Mouse (Mus musculus) midbrain, embryonic 14.5 days (tissue): ENCODE results near the gene Lztr1. TPM values are rescaled to one million over a fixed set of nuclear protein-coding genes. Genes with fewer than 3 reads are reported as not detected.

ENCODE experiments used
- ATAC-seq: fragments of 200-750 bp; cut with Nextera tagmentation; 2 replicates; pipeline ENCODE4 v1.8.0; 2017; ENCODE audit warnings: moderate number of reproducible peaks, moderate library complexity; ENCODE audit not compliant: low FRiP score, low TSS enrichment
- DNase-seq: peaks from one replicate; pipeline ENCODE4 v3.0.0-alpha.2; 2015
- H3K27ac ChIP-seq: fragments of 300-500 bp; sonication (generic); replicated peaks from 2 replicates; pipeline ENCODE4 v1.5.1; 2014; ENCODE audit warnings: mild to moderate bottlenecking, low read depth, low read length, moderate library complexity
- H3K27me3 ChIP-seq: fragments of 300-500 bp; sonication (generic); 2 replicates; pipeline ENCODE4 v1.6.1; 2014; ENCODE audit warnings: low read length, control low read depth, mixed read lengths; ENCODE audit not compliant: control insufficient read depth, insufficient read depth
- H3K36me3 ChIP-seq: fragments of 300-500 bp; sonication (generic); 2 replicates; pipeline ENCODE4 v1.6.1; 2014; ENCODE audit warnings: low read length, control low read depth; ENCODE audit not compliant: control insufficient read depth, insufficient read depth
- H3K4me1 ChIP-seq: fragments of 300-500 bp; sonication (generic); 2 replicates; pipeline ENCODE4 v1.6.1; 2014; ENCODE audit warnings: mild to moderate bottlenecking, antibody characterized with exemption, low read length, control low read depth; ENCODE audit not compliant: control insufficient read depth, insufficient read depth
- H3K4me2 ChIP-seq: fragments of 300-500 bp; sonication (generic); 2 replicates; pipeline ENCODE4 v1.6.1; 2014; ENCODE audit warnings: mild to moderate bottlenecking, low read length, moderate library complexity
- H3K4me3 ChIP-seq: fragments of 300-500 bp; sonication (generic); replicated peaks from 2 replicates; pipeline ENCODE4 v1.5.1; 2014; ENCODE audit warnings: low read depth, low read length
- H3K9ac ChIP-seq: fragments of 300-500 bp; sonication (generic); replicated peaks from 2 replicates; pipeline ENCODE4 v1.6.1; 2014; ENCODE audit warnings: mild to moderate bottlenecking, low read length, moderate library complexity
- H3K9me3 ChIP-seq: fragments of 300-500 bp; sonication (generic); 2 replicates; pipeline ENCODE4 v1.6.1; 2016; ENCODE audit warnings: low read length, control low read depth, mixed read lengths; ENCODE audit not compliant: control insufficient read depth
- WGBS: fragments of 180-500 bp; shearing (Covaris S2); extraction: QIAGEN DNeasy Blood & Tissue Kit; methylation state at CpG from one replicate; pipeline ENCODE4 v1.1.7; 2014; 5-methylcytosine and 5-hydroxymethylcytosine counted together
- polyA plus RNA-seq: library from polyadenylated mRNA; unstranded; fragments of >200 nt; fragmentation: Nextera tagmentation; extraction: Ambion mirVana; gene quantifications from 2 replicates; pipeline ENCODE4 v1.2.1, GENCODE M21; 2014

Gene Lztr1
- polyA plus RNA-seq, 1 experiment from 2014 or later = 121 TPM

DNA sequence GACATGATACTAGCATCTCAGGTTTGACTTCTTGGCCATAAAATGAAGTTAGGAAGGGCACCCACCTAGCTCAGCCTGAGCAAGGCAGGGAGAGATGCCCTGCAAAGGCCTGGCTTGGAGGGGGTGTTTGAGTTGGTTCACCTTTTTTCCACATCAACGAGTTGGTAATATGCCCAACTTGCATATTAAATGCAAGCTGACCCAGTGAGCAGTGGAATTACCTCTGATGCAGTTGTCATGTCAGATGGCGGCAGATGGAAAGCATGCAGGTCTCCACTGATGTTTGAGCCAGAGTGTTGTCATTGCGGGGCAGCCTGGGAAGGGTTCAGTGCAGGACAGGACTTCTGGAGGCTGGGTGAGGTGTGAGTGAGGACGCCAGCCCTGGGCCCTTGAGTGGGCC lies 2.9 kb downstream of the Lztr1 start:
- no peak overlapping the region for H3K27ac ChIP-seq
- H3K4me1 ChIP-seq = peaks cover 18% of the 10 kb centered on the region
- no peak overlapping the region for H3K4me3 ChIP-seq
- no peak overlapping the region for H3K4me2 ChIP-seq
- ATAC-seq (no peak), DNase-seq (no peak)
- no peak overlapping the region; the same call in 1 of the 2 replicates for H3K9ac ChIP-seq
- H3K27me3 ChIP-seq = no peaks in the 10 kb centered on the region
- WGBS = 95% methylated on average over 4 of the region's 4 CpGs
- no peaks in the 10 kb centered on the region for H3K9me3 ChIP-seq
- H3K36me3 ChIP-seq = peaks cover 45% of the 10 kb centered on the region

DNA sequence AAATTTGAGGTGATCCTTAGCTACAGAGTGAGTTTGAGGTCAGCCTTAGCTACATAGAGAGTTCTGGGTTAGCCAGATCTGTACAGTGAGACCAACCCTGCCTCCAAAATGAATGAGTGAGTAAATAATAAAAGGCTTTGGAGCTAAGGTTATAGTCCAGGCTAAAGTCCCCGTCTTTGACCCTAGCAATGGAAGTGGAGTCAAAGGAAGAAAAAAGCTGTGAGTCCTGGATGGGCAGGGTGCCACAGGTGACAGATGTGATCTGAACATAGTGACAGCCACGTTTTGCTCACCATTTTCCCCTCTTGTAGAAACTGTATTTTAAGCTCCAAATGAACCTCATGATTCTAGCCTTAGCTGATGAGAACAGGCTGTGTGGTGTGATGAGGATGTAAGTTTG lies 10.4 kb downstream of the Lztr1 start:
- DNase-seq = no peak
- Histone ChIP-seq H3K4me1 (no peaks in the 10 kb centered on the region), H3K4me3 (no peak overlapping the region), H3K27me3 (no peaks in the 10 kb centered on the region), H3K36me3 (peaks cover 92% of the 10 kb centered on the region), H3K4me2 (no peak overlapping the region), H3K27ac (no peak overlapping the region), H3K9me3 (no peaks in the 10 kb centered on the region), H3K9ac (no peak overlapping the region)
- WGBS = 86% methylated on average over 2 of the region's 2 CpGs
- ATAC-seq = no peak

DNA sequence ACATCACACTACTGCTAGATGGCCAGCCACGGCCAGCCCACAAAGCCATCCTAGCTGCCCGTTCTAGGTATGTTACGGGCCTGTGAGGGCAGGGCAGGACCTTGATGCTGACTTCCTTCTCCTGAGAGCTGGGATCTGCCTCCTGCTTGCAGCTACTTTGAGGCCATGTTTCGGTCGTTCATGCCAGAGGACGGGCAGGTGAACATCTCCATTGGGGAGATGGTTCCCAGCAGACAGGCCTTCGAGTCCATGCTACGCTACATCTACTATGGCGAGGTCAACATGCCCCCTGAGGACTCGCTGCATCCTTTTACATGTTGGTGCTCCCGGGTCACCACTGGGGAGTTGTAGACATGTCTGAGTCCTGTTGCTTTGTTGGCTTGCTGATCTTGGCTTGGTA lies 15.7 kb downstream of the Lztr1 start:
- H3K36me3 ChIP-seq = peaks cover 94% of the 10 kb centered on the region
- H3K9me3 ChIP-seq = no peaks in the 10 kb centered on the region
- H3K27me3 ChIP-seq = no peaks in the 10 kb centered on the region
- no peaks in the 10 kb centered on the region for H3K4me1 ChIP-seq
- WGBS = 93% methylated on average over 11 of the region's 11 CpGs
- H3K4me3 ChIP-seq = no peak overlapping the region
- ATAC-seq (no peak), DNase-seq (no peak)
- H3K9ac ChIP-seq = no peak overlapping the region
- no peak overlapping the region for H3K27ac ChIP-seq
- H3K4me2 ChIP-seq = no peak overlapping the region

DNA sequence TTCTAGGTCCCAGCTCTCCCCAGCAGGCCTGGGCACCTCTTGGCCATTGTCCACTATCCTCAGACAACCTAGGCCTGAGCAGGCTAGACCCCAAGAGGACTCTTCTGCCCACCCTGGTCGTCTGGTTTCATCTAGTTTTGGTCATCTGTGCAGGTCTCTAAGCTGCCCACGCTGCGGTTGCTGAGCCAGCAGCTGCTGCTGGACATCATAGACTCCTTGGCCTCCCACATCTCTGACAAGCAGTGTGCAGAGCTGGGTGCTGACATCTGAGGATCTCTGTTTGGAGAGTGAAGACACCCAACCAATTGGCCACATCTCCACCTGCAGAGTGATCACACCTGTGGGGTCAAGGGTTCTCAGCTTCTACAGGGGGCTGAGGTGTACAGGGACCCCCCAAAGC lies 17.0 kb downstream of the Lztr1 start:
- ATAC-seq = no peak

DNA sequence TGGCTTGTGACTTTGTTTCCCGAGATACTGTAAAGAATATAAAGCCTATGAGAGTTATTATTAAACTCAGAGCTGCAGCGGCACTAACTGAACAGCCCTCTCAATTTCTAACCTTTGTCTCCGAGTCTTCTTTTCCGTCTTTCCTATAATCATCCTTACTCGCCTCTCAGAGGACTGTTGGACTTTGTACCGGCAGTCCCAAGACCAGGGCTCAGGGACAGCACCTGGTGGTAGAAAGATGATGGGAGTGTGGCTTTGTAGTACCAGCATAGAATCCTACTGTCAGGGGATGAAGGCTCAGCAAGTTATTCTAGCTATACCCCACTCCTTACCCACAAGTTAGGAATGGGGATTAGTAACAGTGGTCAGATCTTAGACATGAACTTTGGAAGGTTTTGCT lies 17.7 kb downstream of the Lztr1 start:
- WGBS = 94% methylated on average over 6 of the region's 6 CpGs
- H3K4me2 ChIP-seq = no peak overlapping the region
- H3K36me3 ChIP-seq = peaks cover 73% of the 10 kb centered on the region
- no peak overlapping the region for H3K4me3 ChIP-seq
- no peak overlapping the region for H3K9ac ChIP-seq
- no peak for ATAC-seq
- DNase-seq = no peak
- no peaks in the 10 kb centered on the region for H3K27me3 ChIP-seq
- no peak overlapping the region for H3K27ac ChIP-seq
- peaks cover 8% of the 10 kb centered on the region for H3K4me1 ChIP-seq
- no peaks in the 10 kb centered on the region for H3K9me3 ChIP-seq

More for the DNA sequence above, 17.0 kb downstream of the Lztr1 start:
- DNase-seq = no peak
- no peak overlapping the region for H3K27ac ChIP-seq
- WGBS = 89% methylated on average over 3 of the region's 3 CpGs
- no peaks in the 10 kb centered on the region for H3K9me3 ChIP-seq
- H3K4me2 ChIP-seq = no peak overlapping the region
- H3K36me3 ChIP-seq = peaks cover 80% of the 10 kb centered on the region
- no peaks in the 10 kb centered on the region for H3K27me3 ChIP-seq
- peaks cover 8% of the 10 kb centered on the region for H3K4me1 ChIP-seq
- H3K4me3 ChIP-seq = no peak overlapping the region
- no peak overlapping the region for H3K9ac ChIP-seq

DNA sequence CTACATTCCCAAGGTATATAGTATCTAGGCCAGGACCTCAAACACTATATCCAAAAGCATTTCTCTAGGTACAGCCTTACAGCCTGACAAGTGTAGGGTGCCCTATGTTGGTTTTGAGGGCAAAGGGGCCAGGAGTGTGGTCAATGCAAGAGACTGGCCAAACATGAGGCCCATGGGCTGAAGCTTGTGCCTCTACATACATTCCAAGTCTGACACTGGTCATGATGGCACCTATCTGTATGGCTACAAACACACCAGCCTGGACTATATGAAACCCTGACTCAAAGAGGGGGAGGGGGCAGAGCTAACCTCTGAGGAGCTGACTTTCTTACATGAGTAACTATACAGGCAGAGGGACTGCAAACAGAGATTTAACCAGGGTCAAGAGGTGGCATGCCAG lies 19.1 kb downstream of the Lztr1 start:
- peaks cover 14% of the 10 kb centered on the region for H3K4me1 ChIP-seq
- no peaks in the 10 kb centered on the region for H3K9me3 ChIP-seq
- no peak overlapping the region for H3K4me3 ChIP-seq
- no peak overlapping the region for H3K9ac ChIP-seq
- DNase-seq (no peak), ATAC-seq (no peak)
- H3K27me3 ChIP-seq = no peaks in the 10 kb centered on the region
- H3K36me3 ChIP-seq = peaks cover 59% of the 10 kb centered on the region
- H3K27ac ChIP-seq = no peak overlapping the region
- no peak overlapping the region for H3K4me2 ChIP-seq

DNA sequence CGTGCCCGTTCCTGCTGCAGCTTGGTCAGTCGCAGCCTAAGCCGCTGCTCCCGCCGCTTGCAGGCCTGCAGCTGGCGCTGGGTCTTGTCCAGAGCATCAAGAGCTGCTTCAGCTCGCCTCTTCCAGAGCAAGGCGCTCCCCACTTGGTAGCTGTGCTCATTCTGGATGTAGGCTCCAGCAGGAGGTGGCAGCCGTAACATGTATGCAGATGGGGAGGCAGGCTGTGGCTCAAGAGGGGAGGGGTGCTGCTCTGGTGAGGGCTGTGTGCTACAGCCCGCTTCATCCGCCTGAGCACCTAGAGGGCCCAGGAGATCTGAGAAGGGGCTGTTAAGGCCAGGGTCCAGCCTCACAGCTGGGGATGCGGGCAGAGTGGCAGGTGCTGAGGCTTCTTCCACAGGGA lies 19.8 kb downstream of the Lztr1 start:
- H3K4me2 ChIP-seq = no peak overlapping the region

DNA sequence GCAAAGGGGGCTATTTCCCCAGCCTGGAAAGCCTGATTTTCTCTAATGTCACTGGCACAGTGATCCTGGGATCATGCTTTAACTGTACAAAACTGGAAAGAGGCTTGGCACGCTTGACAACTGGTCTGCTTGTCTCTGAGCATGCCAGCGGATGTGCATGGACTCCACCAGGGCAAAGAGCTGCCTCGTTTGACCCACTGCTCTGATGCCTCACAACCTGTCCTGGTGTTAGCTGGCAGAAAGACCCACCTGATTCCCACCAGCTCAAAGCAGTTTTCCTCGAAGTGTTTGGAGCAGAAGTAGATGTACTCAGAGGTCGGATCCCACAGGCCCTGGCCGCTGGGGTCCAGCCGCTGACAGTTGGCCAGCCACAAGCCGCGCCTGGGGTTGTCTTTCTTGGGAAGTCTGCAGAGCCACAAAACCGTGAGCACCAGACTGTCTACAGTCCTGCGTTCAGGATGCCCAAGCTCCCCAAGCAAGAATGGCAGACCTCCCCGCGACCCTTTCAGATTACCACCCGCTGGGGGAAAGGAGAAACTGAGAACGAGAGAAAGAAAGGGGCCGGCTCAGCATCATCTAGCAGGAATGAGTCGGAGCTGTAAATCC lies 21.6 kb downstream of the Lztr1 start:
- WGBS = 19% methylated on average over 17 of the region's 17 CpGs
- ATAC-seq (peak; percentile 1; the same call in 1 of the 2 replicates), DNase-seq (no peak)
- peaks cover 14% of the 10 kb centered on the region for H3K4me1 ChIP-seq
- peaks cover 38% of the 10 kb centered on the region for H3K36me3 ChIP-seq
- H3K27ac ChIP-seq = peak overlapping the region; percentile 98
- peak overlapping the region; percentile 71 for H3K9ac ChIP-seq
- peak overlapping the region; percentile 82 for H3K4me2 ChIP-seq
- peak overlapping the region; percentile 66 for H3K4me3 ChIP-seq
- no peaks in the 10 kb centered on the region for H3K9me3 ChIP-seq
- no peaks in the 10 kb centered on the region for H3K27me3 ChIP-seq

More for the DNA sequence above, 19.8 kb downstream of the Lztr1 start:
- no peak overlapping the region for H3K9ac ChIP-seq
- 86% methylated on average over 13 of the region's 13 CpGs for WGBS
- ATAC-seq (no peak), DNase-seq (no peak)
- H3K27me3 ChIP-seq = no peaks in the 10 kb centered on the region
- H3K4me3 ChIP-seq = no peak overlapping the region
- H3K9me3 ChIP-seq = no peaks in the 10 kb centered on the region
- H3K36me3 ChIP-seq = peaks cover 53% of the 10 kb centered on the region
- no peak overlapping the region for H3K27ac ChIP-seq
- H3K4me1 ChIP-seq = peaks cover 14% of the 10 kb centered on the region

DNA sequence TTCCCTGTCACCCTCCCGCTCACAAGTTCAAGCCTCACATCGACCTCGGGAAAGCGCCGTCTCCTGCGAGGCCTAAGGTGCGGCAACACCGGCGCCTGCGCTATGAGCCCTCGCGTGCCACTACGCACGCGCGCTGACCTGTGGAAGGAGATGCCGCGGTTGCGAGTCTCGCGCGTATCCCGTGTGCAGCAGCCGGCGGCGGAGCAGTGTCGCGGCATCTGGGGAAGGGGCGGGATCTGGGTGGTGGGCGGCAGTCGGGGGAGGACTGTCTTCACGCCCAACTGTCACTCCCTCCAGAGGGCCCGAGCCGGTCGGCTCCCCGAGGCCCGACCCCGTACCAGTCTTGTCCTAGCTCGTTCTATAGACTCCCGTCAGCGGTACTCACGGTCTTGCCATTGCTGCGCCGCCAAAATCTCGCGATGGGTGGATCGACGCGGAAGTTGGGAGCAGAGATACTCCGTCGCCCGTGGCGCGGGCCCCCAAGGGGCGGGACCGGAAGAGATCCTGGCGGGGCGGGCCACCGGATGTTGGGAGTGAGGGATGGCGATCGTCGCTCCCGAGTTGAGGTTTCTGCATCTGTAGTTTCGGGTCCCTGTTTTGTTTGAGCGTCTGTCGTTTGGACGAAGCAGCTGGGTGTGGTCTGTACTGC lies 22.3 kb downstream of the Lztr1 start, which contains the start of gene Thap7:
Gene Thap7, minus strand, starts transcription at position 497 of the 649 bp plus-strand sequence.
- peak within 1 kb of the TSS; percentile 71 for H3K9ac ChIP-seq
- peak within 1 kb of the TSS; percentile 66 for H3K4me3 ChIP-seq
- DNase-seq = peak; percentile 100
- peak within 1 kb of the TSS; percentile 82 for H3K4me2 ChIP-seq
- peaks cover 31% of the 10 kb centered on the region for H3K36me3 ChIP-seq
- H3K9me3 ChIP-seq = no peaks in the 10 kb centered on the region
- peak; percentile 96 for ATAC-seq
- under 1% methylated on average over 67 of the region's 67 CpGs for WGBS
- peaks cover 14% of the 10 kb centered on the region for H3K4me1 ChIP-seq
- H3K27me3 ChIP-seq = no peaks in the 10 kb centered on the region
- H3K27ac ChIP-seq = peak within 1 kb of the TSS; percentile 98
